Mouse (Mus musculus) adrenal gland (tissue): ENCODE data around the gene Txndc12.

Experiments used
- intact Hi-C: fragments of 180-260 bp; cut with DNase I; formaldehyde crosslinking; loops from one replicate; pipeline ENCODE4 v1.15.1; 2025

Gene Txndc12

DNA sequence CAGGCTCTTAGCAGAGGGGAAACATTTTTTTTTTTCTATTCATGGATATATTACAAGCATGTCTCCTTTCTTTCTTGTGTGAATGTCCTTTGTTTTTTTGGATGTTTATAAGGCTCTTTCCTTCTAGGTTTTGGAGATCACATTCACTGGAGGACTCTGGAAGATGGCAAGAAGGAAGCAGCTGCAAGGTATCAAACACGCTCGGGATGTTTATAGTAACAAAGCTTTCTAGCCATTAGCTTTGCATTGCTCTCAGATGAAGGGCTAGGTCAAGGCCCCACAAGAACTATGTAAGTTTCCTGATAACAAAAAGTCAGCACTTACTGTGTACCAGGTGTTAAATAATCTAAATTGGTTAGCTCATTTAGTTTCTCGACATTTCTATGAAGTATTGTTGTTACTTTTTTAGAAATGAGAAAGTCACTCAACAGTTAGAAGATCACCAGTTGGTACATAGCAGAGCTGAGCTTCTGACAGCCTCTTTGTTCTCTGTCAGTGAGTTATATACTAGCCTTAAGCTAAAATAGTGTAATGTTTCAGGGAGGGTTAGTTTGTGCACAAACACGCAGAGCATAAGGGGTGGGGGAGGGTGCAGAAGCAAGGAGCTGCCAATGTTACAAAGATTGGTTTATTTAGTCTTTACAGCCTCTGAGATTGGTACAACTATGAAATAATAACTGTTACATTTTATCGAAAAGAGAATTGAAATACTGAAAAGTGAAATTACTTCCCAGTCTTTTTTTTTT is 11.6 kb downstream of the Txndc12 start:
- intact Hi-C loops, result no loop called here

DNA sequence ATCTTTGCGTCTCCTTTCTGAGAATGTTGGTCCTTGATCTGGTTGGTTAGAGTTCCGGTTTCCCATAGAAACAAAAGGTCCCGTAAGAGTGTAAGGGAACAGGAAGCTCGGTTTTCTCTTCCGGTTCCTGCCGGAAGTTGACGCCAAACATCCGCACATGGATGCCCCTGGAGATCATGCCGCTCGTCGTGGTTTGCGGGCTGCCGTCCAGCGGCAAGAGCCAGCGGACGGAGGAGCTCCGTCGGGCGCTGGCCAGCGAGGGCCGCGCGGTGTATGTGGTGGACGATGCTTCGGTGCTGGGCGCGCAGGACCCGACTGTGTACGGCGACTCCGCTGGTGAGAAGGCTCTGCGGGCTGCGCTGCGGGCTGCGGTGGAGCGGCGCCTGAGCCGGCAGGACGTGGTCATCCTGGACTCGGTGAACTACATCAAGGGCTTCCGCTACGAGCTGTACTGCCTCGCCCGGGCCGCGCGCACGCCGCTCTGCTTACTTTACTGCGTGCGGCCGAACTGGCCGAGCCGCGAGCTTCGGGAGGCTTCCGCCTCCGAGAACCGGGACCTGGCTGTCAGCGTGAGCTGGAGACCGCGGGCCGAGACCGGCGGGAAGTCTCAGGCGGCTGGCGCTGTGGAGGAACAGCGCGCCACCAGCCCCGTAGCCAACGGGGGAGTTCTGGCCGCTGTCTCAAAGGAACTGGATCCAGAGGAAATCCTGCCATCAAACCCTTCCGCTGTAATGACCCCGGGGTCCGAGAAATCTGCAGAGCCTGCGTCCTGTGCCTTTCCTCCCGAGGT is 13.5 kb downstream of the Txndc12 start, which contains the start of gene Kti12:
Gene Kti12 (plus strand): TSS at position 71 of the 790 bp plus-strand sequence.
- intact Hi-C loops, result no loop called here

DNA sequence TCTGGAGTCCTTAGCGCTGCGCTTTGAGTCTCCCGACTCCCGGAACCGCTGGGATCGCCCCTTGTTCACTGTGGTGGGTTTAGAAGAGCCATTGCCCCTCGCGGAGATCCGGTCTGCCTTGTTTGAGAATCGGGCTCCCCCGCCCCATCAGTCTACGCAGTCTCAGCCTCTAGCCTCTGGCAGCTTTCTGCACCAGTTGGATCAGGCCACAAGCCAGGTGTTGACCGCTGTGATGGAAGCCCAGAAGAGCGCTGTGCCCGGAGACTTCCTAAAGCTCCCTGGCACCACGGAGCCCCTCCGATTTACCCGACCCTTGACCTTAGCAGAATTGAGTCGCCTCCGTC is 14.1 kb downstream of the Txndc12 start, which contains the start of gene A730015C16Rik:
Gene A730015C16Rik (minus strand): TSS at position 115 of the 344 bp plus-strand sequence.
- intact Hi-C loops, result no loop called here

DNA sequence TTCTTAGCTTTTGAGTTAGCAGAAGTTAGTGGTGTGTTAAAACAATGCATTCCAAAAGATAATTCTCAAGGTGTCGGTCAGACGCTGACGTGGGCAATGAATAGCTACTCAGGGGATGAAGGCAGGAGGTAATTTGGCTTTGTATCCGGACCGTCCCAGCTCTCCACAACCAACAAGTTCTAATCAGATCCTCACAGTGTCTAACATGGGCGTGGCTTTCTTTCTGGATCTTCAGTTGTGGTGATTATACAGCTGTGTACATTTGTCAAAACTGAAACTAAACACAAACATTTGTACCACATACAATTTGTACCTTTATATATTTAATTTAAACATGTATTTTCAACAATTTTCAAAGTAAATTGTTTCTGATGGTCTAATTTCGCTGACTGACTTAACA is 32.4 kb downstream of the Txndc12 start:
- intact Hi-C loops, result no loop called here

DNA sequence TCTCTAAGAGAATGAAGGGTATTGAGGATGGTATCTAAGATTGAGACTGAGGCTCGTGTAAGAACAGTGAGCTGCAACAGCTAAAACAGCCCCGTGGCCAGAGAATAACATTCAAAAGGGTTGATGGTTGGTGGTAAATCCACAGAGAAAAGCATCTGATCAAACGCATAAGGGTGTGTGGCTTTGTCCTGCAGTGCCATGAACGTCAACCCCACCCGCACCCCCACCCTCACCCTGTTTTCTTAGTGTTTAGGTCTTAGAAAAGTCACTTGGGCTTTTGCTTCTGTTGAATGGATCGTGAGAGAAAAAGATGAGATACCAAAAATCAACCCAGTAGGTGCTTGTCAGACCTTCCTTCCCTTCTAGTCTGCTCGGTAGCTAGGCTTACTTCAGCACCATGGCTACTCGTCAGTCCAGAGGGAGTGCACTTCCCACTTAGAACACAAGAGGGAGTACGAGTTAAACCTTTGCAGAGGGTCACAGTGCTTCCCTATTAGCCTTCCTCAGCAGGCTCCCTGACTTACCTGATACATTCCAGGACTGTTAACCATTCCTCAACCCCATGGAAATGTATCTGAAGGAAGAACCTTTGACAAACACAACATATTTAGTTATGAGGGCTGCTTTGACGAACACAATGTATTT is 35.5 kb downstream of the Txndc12 start:
- intact Hi-C loops, result loop anchor here (2.0 to 10.0 kb wide), 3 partner anchors 73 to 295 kb away; no protein-coding TSS in a partner anchor

DNA sequence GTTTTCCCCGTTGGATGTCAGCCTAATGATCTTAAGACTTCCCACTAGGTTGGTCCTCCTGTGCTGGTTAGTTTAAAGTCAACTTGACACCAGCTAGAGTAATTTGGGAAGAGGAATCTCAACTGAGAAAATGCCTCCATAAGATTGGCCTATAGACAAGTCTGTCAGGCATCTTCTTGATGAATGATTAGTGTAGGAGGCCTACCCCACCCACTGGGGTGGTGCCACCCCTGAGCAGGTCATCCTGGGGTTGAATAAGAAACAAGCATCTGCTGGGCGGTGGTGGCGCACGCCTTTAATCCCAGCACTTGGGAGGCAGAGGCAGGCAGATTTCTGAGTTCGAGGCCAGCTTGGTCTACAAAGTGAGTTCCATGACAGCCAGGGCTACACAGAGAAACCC is 39.3 kb downstream of the Txndc12 start:
- intact Hi-C loops, result loop anchor here (5.0 to 10.0 kb wide), 2 partner anchors 76 to 291 kb away; no protein-coding TSS in a partner anchor

DNA sequence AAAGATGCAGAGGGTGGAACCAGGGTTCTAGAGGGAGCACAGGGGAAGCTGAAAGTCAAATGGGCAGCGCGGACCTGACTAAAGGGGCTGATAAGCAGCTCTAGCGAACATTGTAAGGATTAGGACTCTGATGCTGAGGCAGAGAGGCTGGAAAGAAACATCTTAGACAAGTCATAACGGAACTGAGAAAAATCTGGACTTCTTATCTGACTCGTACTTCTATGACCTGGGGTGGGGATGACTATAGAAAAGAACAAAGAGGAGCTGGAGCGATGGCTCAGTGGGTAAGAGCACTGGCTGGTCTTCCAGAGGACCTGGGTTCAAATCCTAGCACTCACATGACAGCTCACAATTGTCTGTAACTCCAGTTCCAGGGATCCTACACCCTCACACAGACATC is 43.5 kb downstream of the Txndc12 start:
- intact Hi-C loops, result loop anchor here (10.0 kb wide), 1 partner anchor 287 kb away; no protein-coding TSS in a partner anchor

DNA sequence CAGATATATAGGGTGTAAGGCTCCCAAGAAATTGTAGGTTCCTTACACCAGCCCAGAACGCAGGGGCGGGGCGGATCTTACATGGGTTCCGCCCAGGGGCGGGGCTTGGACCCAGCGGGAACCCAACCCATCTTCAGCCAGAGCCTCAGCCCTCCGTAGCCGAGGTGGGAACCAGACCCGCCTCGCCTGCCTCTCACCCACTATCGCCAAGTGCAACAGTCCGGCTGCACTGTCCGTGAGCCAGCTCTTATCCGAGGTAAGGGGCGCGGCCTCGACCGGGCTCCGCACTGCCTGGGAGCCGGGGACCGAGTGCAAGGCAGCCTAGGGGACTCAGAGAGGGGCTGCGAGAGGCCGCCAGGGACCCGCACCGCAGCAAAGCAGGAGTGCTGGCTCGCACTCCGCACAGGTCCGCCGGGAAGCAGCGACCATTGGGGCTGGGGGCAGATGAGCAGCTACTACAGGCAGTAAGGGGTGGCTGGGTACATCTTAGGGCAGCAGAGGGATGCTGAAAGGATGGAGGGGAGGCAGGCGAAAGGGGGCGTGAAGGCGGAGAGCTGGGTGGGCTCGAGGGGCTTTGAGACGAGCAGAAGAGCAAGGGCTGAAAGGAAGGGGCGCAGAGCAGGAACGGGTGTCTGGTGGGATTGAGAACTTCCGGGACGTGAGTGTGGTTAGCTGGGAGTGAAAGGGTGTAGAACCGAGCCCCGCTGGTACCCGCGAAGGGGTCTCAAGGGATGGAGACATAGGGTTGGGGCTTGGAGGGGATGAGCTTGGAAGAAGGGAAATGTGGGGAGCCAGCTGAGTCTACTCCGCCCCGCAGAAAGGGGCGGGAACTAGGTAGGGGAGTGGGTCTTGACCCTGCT is 44.8 kb downstream of the Txndc12 start, which contains the start of gene Rab3b:
Gene Rab3b (plus strand): TSS at position 101 of the 860 bp plus-strand sequence.
- intact Hi-C loops, result loop anchor here (10.0 kb wide), 1 partner anchor 286 kb away; no protein-coding TSS in a partner anchor

DNA sequence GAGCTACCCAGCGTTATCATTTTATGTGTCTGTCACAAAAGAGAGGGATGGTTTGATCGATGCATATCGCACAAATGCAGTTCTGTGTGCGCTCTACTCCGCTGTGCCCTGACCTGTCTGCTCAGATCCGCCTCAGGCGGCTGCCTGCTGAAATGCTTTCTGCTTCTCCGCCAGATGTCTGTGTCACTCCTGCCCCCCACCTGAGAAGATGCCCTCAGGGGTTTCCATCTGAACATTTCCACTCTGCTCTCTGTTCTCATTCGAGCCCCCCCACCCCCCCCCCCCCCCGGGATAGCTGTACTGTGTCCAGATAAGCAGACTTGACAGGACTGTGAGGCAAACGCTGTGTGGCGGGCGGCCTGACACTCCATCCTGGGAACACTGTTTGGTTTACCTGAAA is 49.4 kb downstream of the Txndc12 start:
- intact Hi-C loops, result loop anchor here (10.0 kb wide), 1 partner anchor 51 kb away; no protein-coding TSS in a partner anchor

DNA sequence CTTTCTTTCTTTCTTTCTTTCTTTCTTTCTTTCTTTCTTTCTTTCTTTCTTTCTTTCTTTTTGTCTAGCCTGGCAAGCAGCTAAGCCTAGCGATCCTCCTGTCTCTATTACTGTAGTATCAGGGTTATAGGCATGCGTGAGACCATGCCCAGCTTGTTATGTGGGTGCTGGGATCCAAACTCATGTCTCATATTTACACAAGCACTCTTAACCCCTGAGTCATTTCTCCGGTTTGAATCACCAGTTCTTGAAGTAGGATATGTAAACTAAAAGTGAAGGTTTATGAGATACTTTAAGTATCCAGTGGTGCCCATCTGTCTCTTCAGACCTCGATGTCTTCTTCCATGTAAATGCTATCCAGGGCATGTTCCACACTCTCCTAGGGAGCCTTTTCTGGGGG is 53.1 kb downstream of the Txndc12 start:
- intact Hi-C loops, result loop anchor here (10.0 kb wide), 1 partner anchor 47 kb away; no protein-coding TSS in a partner anchor

DNA sequence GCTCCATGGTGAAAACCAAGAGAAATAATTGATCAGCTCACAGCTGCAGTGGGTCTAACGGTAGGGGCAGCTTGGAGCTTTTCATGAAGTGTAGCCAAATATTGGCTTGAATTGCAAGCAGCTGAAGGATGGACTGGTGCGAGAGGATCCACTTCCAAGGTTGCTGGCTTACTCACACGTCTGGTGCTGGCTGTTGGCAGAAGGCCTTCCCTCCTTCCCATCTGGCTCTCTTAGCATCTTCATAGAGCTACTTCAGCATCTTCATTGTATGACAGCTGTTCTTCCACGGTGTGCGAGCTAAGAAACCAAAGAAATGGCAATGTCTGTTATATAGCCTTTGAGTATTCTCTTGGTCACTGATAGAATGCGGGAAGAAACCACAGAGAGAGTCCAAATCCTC is 56.5 kb downstream of the Txndc12 start:
- intact Hi-C loops, result no loop called here

DNA sequence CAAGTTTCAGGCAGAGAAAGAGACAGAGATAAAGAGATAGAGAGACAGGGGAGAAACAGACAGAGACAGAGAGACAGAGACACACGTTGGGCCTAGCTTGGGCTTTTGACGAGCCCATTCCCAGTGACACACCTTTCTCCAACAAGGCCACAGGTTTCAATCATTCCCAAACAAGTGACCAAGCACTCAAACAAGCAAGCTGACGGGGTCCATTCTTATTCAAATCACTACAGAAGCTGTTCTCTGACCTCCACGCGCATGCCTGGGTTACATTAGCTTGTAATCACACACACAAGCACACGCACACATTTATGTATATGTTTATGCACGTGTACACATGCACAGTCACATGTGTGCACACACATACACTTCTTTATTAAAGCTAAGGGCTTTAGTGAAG is 66.0 kb downstream of the Txndc12 start:
- intact Hi-C loops, result no loop called here

DNA sequence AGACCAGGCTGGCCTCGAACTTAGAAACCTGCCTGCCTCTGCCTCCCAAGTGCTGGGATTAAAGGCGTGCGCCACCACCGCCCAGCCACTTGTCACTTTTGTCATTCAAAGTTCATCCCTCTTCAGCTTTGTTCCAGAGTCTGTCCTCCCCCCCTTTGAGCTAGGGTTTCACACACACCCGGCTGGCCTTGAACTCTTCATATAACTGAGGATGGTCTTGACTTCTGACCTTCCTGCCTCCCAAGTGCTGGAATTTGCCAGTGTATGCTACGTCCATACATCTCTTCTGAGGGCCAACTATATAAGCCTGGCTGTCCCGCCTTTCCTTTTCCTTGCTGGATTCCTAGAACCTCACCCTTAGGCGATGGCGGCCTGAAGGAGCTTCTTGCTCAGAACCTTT is 68.5 kb downstream of the Txndc12 start:
- intact Hi-C loops, result no loop called here

DNA sequence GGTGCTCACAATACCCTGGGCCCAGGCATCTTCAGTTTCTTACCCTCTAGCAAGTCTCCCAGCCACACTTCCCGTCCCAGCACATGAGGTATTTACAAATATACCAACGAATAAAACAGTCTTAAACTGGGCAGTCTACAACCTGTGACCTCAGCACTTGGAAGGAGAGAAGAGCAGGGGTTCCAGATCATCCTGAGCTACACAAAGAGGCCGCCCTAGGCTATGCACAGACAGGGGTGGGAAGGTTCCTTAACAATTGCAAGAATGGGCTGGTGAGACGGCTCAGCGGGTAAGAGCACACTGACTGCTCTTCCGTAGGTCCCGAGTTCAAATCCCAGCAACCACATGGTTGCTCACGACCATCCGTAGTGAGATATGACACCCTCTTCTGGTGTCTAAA is 68.9 kb downstream of the Txndc12 start:
- intact Hi-C loops, result no loop called here

DNA sequence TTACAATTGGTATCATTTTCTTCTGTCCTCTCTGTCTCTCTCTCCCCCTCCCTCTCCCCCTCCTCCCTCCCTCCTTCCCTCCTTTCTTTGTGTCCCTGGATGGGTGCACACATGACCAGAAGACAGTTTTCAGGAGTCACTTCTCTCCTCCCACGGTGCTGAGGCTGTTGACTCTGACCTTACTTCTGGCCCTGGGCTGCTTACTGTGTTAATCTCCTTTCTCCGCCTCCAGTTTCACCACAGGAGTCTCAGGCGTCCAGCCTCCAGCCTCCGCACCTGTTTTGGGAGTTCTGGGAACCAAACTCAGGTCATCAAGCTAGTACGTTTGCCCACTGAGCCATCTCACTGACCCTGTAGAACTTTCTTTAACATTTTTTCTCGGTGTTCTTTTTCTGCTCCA is 69.7 kb downstream of the Txndc12 start:
- intact Hi-C loops, result no loop called here

DNA sequence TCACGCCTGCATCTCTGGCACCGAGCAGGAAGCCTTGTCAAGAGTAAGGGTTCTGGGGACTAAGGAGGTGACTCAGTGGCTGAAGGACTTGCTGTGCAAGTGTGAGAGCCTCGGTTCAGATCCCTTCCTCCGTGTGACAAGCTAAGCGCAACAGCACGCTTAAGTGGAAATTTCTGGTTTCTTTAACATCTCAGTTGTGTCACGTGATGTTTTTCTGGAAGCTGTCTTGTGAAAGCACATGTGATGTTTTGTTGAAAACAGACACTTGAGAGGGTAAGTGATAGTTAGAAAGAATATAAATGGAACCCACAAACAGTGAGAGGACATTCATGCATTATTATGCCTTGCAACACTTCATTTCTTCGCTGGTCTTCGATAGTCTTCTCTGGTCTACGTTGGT is 70.4 kb downstream of the Txndc12 start:
- intact Hi-C loops, result no loop called here

DNA sequence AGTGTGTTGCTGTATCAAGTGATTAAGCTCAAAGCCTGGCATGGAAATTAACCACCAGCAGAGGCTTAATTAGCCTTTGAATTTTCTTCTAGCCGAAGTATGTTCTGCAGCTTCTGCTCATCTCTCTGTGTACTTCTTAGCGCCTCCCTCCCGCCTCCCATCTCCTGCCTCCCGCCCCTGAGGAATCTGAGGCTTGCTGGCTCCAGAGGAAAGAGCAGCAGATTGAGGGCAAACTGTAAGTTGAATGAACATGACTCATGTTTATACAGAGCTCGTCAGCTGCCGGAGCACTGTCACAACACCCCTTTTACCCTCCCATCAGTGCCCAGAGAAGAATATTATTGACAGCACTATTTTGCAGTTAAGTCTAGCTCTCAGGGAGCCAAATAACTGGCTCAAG is 71.5 kb downstream of the Txndc12 start:
- intact Hi-C loops, result no loop called here

DNA sequence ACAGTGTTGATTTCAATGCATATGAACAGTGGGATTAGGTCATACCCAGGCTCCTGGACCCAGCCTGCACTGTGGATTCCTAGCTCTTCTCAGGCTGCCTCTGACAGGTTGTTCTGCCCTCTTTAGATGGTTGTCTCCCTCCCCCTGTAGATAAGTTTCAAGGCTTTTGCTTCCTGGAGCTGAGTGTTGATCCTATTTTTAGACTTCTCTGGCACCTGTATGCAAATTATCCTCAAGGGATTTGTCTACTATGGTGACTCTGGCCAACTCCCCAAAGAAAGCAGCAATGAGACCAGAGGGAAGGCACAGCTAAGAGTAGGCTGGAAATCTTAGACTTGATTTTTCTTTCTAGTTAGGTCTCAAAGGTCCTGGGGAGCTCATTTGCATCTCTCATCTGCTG is 73.1 kb downstream of the Txndc12 start:
- intact Hi-C loops, result no loop called here

DNA sequence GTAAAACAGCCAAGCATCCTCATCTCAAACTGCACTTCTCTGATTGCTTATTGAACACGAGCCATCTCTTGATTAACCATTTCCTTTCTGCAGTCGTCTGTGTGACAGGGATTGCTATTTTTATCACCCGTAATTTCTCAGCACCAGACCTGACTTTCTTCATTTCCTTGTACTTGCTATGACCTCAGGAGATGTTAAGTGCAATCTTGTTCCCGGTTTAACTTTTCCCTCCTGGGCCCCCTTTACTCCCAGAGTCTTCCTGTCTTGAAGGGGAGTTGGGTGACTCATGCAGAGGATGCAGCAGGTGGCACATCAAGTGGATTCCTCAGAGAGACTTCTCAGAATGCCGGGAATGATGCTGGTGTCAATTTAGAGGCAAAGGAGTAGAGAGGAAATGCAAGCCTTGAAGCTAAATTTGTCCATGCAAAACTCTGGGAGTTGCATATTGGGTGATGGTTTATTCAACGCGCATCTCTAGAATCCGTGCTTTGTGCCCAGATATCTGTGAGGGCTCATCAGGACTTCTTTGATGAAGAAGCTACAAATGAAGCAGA is 75.5 kb downstream of the Txndc12 start:
- intact Hi-C loops, result no loop called here
